Mouse (Mus musculus): ENCODE results near the gene Ttc21a. TPM values are rescaled to one million over a fixed set of nuclear protein-coding genes. Genes with fewer than 3 reads are reported as not detected.

The Ttc21a gene
- total and polyA plus RNA-seq, 3 experiments, result 0.21 to 0.47 TPM; not detected in 1

- dilution Hi-C loops (cut with MboI; ENCODE audit: extremely low pct_ligation_motif_present, extremely low pct_unique_long_range_greater_than_20kb, low sequenced_read_pairs), result no loop called here
Observed at GRCm38 (mm10) chr9:119978811-119979441, 41.5 kb downstream of the Ttc21a start.

GRCm38 (mm10) chr9:119979749-119980148 lies 42.3 kb downstream of the Ttc21a start:
- Histone ChIP-seq H3K4me2 (ENCODE audit: insufficient read depth, low read depth, poor library complexity, severe bottlenecking) (0 out of 2 replicates have a peak overlapping the region, but pooled peaks have one; percentile 71), H3K9ac (ENCODE audit: insufficient read depth, low read depth) (no peak overlapping the region), H3K27me3 (replicated peaks) (peaks cover 6% of the 10 kb centered on the region), H3K4me3 (replicated peaks in 1 of 3; ENCODE audit: low read depth in 2 of 3, low read length in 2 of 3, poor library complexity in 1 of 3) (no peak overlapping the region), H3K9me3 (replicated peaks; ENCODE audit: low read length) (no peaks in the 10 kb centered on the region), H3K27ac (ENCODE audit: insufficient read depth, low read depth) (peak overlapping the region; percentile 27), H3K79me2 (replicated peaks; ENCODE audit: control insufficient read depth, extremely low read depth, insufficient read depth, poor library complexity, severe bottlenecking) (peaks cover 28% of the 10 kb centered on the region), H3K36me3 (replicated peaks in 1 of 2; ENCODE audit: control insufficient read depth in 1 of 2, insufficient read depth in 1 of 2, low read length in 1 of 2) (peaks cover 5 to 6% of the 10 kb centered on the region in 2 experiments), H3K4me1 (ENCODE audit: control insufficient read depth in 1 of 2, insufficient read depth in 2 of 2) (peaks cover 20 to 62% of the 10 kb centered on the region in 2 experiments)
- in situ Hi-C loops (cut with MboI; ENCODE audit: low pct_ligation_motif_present, low pct_unique_long_range_greater_than_20kb, low sequenced_read_pairs) (no loop called here), dilution Hi-C loops (cut with MboI; ENCODE audit: extremely low pct_ligation_motif_present, extremely low pct_unique_long_range_greater_than_20kb, low sequenced_read_pairs) (no loop called here)
- no peak for TF ChIP-seq E2F4 (IDR thresholded peaks at IDR 0.05; ENCODE audit: insufficient replicate concordance, low read depth, low read length)
- no peak for TF ChIP-seq MXI1 (IDR thresholded peaks at IDR 0.05; ENCODE audit: low read depth, low read length)
- no peak for TF ChIP-seq POLR2AphosphoS2 (IDR thresholded peaks at IDR 0.05; ENCODE audit: low read depth, low read length)
- TF ChIP-seq USF2 (conservative IDR thresholded peaks at IDR 0.05; ENCODE audit: low read depth, low read length), result no peak
- TF ChIP-seq CHD1 (IDR thresholded peaks at IDR 0.05; ENCODE audit: low read depth, low read length), result no peak
- no peak for TF ChIP-seq CHD2 (IDR thresholded peaks at IDR 0.05; ENCODE audit: low read length)
- DNase-seq (ENCODE audit: extremely low read depth), result no peak

More at GRCm38 (mm10) chr9:119978811-119979441, 41.5 kb downstream of the Ttc21a start:
- in situ Hi-C loops (cut with MboI; ENCODE audit: low pct_ligation_motif_present, low pct_unique_long_range_greater_than_20kb, low sequenced_read_pairs), result no loop called here
- H3K9ac ChIP-seq (ENCODE audit: insufficient read depth, low read depth), result 0 out of 2 replicates have a peak overlapping the region, but pooled peaks have one; percentile 1
- H3K4me1 ChIP-seq (ENCODE audit: control insufficient read depth in 1 of 2, insufficient read depth in 2 of 2), result peaks cover 20 to 54% of the 10 kb centered on the region in 2 experiments
- peaks cover 28% of the 10 kb centered on the region for H3K79me2 ChIP-seq (replicated peaks; ENCODE audit: control insufficient read depth, extremely low read depth, insufficient read depth, poor library complexity, severe bottlenecking)
- peaks cover 9 to 13% of the 10 kb centered on the region in 2 experiments for H3K36me3 ChIP-seq (replicated peaks in 1 of 2; ENCODE audit: control insufficient read depth in 1 of 2, insufficient read depth in 1 of 2, low read length in 1 of 2)
- peaks cover 2% of the 10 kb centered on the region for H3K9me3 ChIP-seq (replicated peaks; ENCODE audit: low read length)
- peak overlapping the region; percentile 71 for H3K4me2 ChIP-seq (ENCODE audit: insufficient read depth, low read depth, poor library complexity, severe bottlenecking)
- peak overlapping the region; percentile 96 for H3K27ac ChIP-seq (ENCODE audit: insufficient read depth, low read depth)
- TF ChIP-seq BHLHE40 (IDR thresholded peaks at IDR 0.05; ENCODE audit: low read depth, low read length), result peak; percentile 3; the same call in 1 of the 2 replicates
- TF ChIP-seq UBTF (IDR thresholded peaks at IDR 0.05; ENCODE audit: low read depth, low read length), result peak; percentile 3; the same call in 1 of the 2 replicates
- TF ChIP-seq ZMIZ1 (IDR thresholded peaks at IDR 0.05; ENCODE audit: low read depth, low read length), result no peak
- no peak for DNase-seq (ENCODE audit: extremely low read depth)
- H3K4me3 ChIP-seq (replicated peaks in 1 of 3; ENCODE audit: low read depth in 2 of 3, low read length in 2 of 3, poor library complexity in 1 of 3), result peak overlapping the region in 1 of 3 experiments; percentile 11
- H3K27me3 ChIP-seq (replicated peaks), result no peaks in the 10 kb centered on the region

- Histone ChIP-seq H3K4me3 (replicated peaks in 1 of 3; ENCODE audit: low read depth in 2 of 3, low read length in 2 of 3, poor library complexity in 1 of 3) (peak overlapping the region; percentile 71 to 79 (median 73)), H3K4me1 (ENCODE audit: control insufficient read depth in 1 of 2, insufficient read depth in 2 of 2) (peaks cover 17 to 54% of the 10 kb centered on the region in 2 experiments), H3K27ac (ENCODE audit: insufficient read depth, low read depth) (peak overlapping the region; percentile 86), H3K79me2 (replicated peaks; ENCODE audit: control insufficient read depth, extremely low read depth, insufficient read depth, poor library complexity, severe bottlenecking) (peaks cover 28% of the 10 kb centered on the region), H3K9ac (ENCODE audit: insufficient read depth, low read depth) (peak overlapping the region; percentile 83), H3K4me2 (ENCODE audit: insufficient read depth, low read depth, poor library complexity, severe bottlenecking) (peak overlapping the region; percentile 89), H3K36me3 (replicated peaks in 1 of 2; ENCODE audit: control insufficient read depth in 1 of 2, insufficient read depth in 1 of 2, low read length in 1 of 2) (no peaks in the 10 kb centered on the region), H3K27me3 (replicated peaks) (peaks cover 6% of the 10 kb centered on the region), H3K9me3 (replicated peaks; ENCODE audit: low read length) (no peaks in the 10 kb centered on the region)
- DNase-seq (ENCODE audit: extremely low read depth), result no peak
- dilution Hi-C loops (cut with MboI; ENCODE audit: extremely low pct_ligation_motif_present, extremely low pct_unique_long_range_greater_than_20kb, low sequenced_read_pairs) (no loop called here), in situ Hi-C loops (cut with MboI; ENCODE audit: low pct_ligation_motif_present, low pct_unique_long_range_greater_than_20kb, low sequenced_read_pairs) (no loop called here)
- TF ChIP-seq E2F4 (IDR thresholded peaks at IDR 0.05; ENCODE audit: insufficient replicate concordance, low read depth, low read length), result no peak
- peak; percentile 59; the same call in 1 of the 2 replicates for TF ChIP-seq CHD2 (IDR thresholded peaks at IDR 0.05; ENCODE audit: low read length)
- TF ChIP-seq ETS1 (conservative IDR thresholded peaks at IDR 0.05; ENCODE audit: low read depth, low read length), result no peak
- no peak for TF ChIP-seq UBTF (IDR thresholded peaks at IDR 0.05; ENCODE audit: low read depth, low read length)
- 0 out of 2 replicates have a peak, but pooled peaks have one; percentile 11 for TF ChIP-seq BHLHE40 (IDR thresholded peaks at IDR 0.05; ENCODE audit: low read depth, low read length)
- TF ChIP-seq NRF1 (IDR thresholded peaks at IDR 0.05; ENCODE audit: low read depth, low read length), result no peak
- no peak for TF ChIP-seq EP300 (IDR thresholded peaks at IDR 0.05; ENCODE audit: low read length)
- no peak for TF ChIP-seq RCOR1 (conservative IDR thresholded peaks at IDR 0.05; ENCODE audit: low read depth, low read length)
- TF ChIP-seq ZMIZ1 (IDR thresholded peaks at IDR 0.05; ENCODE audit: low read depth, low read length), result no peak
- peak; percentile 17; the same call in 1 of the 2 replicates for TF ChIP-seq TCF12 (IDR thresholded peaks at IDR 0.05; ENCODE audit: low read depth, low read length)
Observed at GRCm38 (mm10) chr9:119980770-119981182, 43.4 kb downstream of the Ttc21a start.
